Mouse (Mus musculus): ENCODE results near the gene Cib4.

Gene Cib4

GRCm38 (mm10) chr5:30513111-30513510, 32.5 kb downstream of the Cib4 start:
- DNase-seq = no peak

- DNase-seq = no peak
Measured at GRCm38 (mm10) chr5:30497299-30497698, 48.3 kb downstream of the Cib4 start.

- DNase-seq = no peak
Measured at GRCm38 (mm10) chr5:30496821-30497220, 48.8 kb downstream of the Cib4 start.

- DNase-seq = no peak
Measured at GRCm38 (mm10) chr5:30495288-30495687, 50.3 kb downstream of the Cib4 start.

GRCm38 (mm10) chr5:30494606-30495005, 51.0 kb downstream of the Cib4 start:
- DNase-seq = no peak

- DNase-seq = no peak
Measured at GRCm38 (mm10) chr5:30493723-30494122, 51.9 kb downstream of the Cib4 start.

GRCm38 (mm10) chr5:30490845-30491244, 54.8 kb downstream of the Cib4 start:
- DNase-seq = no peak

GRCm38 (mm10) chr5:30490215-30490614, 55.4 kb downstream of the Cib4 start:
- DNase-seq = no peak

- no peak for DNase-seq
Measured at GRCm38 (mm10) chr5:30485136-30485535, 60.5 kb downstream of the Cib4 start.

- DNase-seq = no peak
Measured at GRCm38 (mm10) chr5:30484591-30484990, 61.0 kb downstream of the Cib4 start.

GRCm38 (mm10) chr5:30483533-30483932, 62.1 kb downstream of the Cib4 start:
- DNase-seq = no peak

GRCm38 (mm10) chr5:30482319-30482718, 63.3 kb downstream of the Cib4 start:
- peak; percentile 81 for DNase-seq

GRCm38 (mm10) chr5:30476534-30476933, 69.1 kb downstream of the Cib4 start:
- peak; percentile 12 for DNase-seq

GRCm38 (mm10) chr5:30472148-30472547, 73.5 kb downstream of the Cib4 start:
- no peak for DNase-seq

GRCm38 (mm10) chr5:30470454-30470853, 75.2 kb downstream of the Cib4 start:
- DNase-seq = no peak

- no peak for DNase-seq
Measured at GRCm38 (mm10) chr5:30466315-30466714, 79.3 kb downstream of the Cib4 start.

GRCm38 (mm10) chr5:30465861-30466260, 79.8 kb downstream of the Cib4 start, which contains the start of gene 1700001C02Rik:
1700001C02Rik (plus strand) TSS chr5:30466047.
- peak; percentile 8 for DNase-seq

- no peak for DNase-seq
Measured at GRCm38 (mm10) chr5:30461821-30462220, 83.8 kb downstream of the Cib4 start, which contains the start of gene Otof. Otof (minus strand) TSS chr5:30461932.

GRCm38 (mm10) chr5:30460155-30460554, 85.5 kb downstream of the Cib4 start:
- DNase-seq = no peak

- peak; percentile 12 for DNase-seq
Measured at GRCm38 (mm10) chr5:30456056-30456455, 89.6 kb downstream of the Cib4 start.

GRCm38 (mm10) chr5:30444327-30444895, 101.2 kb downstream of the Cib4 start:
- no peak for DNase-seq

- no peak for DNase-seq
Measured at GRCm38 (mm10) chr5:30442196-30442595, 103.4 kb downstream of the Cib4 start.

- DNase-seq = no peak
Measured at GRCm38 (mm10) chr5:30440308-30440906, 105.2 kb downstream of the Cib4 start.

GRCm38 (mm10) chr5:30438931-30439330, 106.7 kb downstream of the Cib4 start:
- no peak for DNase-seq
